Mouse (Mus musculus): ENCODE measurements around the gene Arl4d.
"Not testable (repeated sequence)": the region's sequence is repeated elsewhere in the genome, so short reads cannot be mapped to it uniquely, and the experiment has no call there.

Arl4d gene

DNA sequence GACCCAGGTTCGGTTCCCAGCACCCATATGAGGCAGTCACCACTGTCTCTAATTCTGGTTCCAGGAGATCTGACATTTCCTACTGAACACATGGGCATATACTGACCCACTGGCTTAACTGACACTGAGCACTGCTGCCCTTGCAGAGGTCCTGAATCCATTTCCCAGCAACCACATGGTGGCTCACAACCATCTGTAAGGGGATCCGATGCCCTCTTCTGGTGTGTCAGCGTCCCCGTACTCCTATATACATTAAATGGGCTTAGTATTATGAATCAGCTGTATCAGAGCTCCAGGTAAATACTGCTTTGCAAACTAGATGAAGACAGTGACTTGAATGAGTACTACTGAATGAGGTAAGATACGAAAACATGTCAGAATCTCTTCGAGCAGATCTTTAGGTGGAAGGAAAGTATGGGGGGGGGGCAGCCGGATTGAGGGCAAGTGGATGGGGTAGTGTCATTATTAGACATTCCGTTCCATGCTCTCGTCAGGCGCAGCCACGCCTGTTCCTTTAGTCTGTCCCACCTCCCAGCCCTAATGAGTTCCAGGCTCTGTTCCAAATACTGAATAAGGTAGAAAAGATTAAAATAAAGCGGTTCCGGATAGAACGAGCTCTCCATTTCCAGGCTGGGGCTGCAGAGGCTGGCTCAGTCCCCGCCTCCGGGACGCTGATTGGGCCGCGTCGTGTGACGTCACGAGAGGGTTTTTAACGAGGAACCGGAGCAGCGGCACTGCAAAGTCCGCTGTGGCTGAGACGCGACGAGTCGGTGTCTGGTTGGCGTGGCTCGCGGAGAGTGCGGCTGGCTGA is at the start of gene Arl4d:
Gene Arl4d (plus strand): TSS at position 717 of the 811 bp plus-strand sequence.
- in situ Hi-C loops (cut with MboI, MseI): loop anchor here (5.0 kb wide), 2 partner anchors 62 to 67 kb away; partner anchors contain the start of gene Dhx8 (in 1 of the 2)

DNA sequence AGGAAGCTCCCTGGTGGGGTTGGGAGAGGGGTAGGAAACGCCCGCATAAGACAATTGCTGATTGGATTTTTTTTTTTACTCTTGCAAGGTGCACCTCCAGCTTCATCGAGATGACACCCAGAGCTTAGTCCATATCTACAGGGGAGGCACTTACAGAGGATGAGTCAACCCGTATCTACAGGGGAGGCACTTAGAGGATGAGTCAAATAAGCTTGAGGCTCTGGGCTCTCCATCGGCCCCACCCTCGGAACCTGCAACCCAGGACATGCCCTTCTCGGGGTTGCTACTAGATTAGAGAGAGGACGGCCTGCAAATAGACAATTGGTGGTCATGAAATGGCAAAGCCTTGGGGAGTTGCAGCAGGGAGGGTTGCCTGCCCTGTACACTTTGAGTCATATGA is 49.2 kb upstream of the Arl4d start:
- in situ Hi-C loops (cut with MboI, MseI): no loop called here

DNA sequence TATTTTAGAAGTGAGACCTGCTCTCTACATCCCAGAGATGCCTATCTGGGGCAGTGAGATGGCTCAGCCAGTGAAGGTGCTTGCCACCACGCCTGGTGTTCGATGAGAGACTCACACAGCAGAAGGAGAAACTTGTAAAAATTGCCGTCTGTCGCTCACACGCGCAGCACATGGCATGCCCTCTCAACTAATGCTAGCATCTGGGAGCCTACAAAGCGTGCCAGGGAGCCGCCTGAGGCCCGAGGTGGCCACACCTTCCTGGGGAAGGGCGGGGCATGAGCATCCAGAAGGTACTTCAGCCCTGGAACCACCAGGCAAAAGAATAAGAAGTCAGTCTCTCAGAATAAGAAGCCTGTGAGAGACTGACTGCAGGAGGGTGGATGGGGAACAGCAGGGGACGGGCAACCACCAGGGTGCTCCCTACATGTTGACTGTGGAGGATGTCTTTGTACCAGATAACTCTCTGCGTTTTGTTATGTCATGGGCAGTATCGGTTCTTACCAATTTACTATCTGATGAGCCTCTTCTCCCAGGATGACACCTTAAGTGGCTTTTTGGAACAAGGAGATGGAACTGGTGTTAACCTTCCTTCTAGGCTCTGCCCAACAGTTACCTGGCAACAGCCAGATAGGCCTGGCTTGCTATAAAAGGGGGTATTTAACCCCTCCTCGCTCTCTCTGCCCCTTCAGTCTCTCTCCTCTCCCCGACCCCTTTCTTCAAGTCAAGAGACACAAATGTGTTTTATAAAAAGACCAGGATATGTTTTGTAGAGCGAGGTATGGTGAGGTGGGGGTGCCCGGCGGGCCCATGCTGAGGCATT is 48.2 kb upstream of the Arl4d start:
- in situ Hi-C loops (cut with MboI, MseI): no loop called here

DNA sequence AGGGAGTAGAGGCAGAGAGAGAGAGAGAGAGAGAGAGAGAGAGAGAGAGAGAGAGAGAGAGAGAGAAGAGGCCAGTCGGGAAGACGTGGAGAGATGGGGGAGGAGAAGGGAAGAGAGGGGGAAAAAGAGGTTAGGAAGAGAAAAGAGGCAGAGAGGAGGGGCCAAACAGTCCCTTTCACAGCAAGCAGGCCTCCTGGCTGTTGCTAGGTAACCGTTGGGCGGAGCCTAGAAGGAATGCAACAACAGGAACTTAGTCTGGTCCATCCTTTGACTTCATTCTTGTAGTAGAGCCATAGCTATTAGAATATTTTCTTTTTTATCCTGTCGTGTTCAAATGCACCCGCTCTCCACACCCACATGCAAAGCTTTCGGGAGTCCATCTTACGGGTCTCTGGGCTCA is 47.5 kb upstream of the Arl4d start:
- in situ Hi-C loops (cut with MboI, MseI): no loop called here

DNA sequence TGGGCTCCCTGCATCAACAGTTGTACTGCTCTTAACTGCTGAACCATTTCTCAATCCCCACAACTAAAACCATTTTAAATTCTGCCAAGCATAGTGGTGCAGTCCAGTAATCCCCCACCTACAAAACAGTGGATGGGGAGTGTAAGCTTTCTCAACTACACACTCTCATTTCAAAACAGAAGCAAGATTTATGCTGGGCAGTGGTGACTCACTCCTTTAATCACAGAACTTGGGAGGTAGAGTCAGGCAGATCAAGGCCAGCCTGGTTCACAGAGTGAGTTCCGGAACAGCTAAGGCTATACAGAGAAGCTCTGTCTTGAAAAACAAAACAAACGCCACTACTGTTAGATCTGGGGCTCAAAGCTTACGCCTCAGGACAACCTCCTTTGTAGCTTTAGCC is 46.7 kb upstream of the Arl4d start:
- in situ Hi-C loops (cut with MboI, MseI): no loop called here

DNA sequence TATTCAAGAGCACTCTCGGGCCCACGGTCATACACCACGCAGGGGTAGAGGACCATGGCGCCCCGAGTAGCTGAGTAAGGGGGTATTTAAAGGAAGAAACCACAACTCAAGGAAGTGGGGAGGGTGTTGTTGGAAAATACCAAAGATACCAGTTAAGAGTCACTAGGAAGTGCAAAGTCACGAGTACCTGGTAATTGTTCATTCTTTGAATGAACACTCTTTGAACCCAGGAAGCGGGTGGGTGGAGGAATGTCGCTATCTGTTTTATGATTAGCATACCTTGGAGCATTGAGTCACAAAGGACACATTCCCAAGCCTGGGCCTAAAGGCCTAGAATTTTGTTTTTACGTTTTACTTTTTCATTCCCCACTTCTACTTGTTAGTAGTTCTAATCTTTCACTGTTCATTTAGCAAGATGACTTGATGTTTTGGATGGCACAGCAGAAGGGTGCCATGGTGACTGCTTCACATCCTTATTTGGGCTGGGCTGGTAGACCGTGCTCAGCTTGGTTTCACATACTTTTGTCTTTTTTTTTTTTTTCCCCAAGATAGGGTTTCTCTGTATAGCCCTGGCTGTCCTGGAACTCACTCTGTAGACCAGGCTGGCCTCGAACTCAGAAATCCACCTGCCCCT is 45.2 kb upstream of the Arl4d start:
- in situ Hi-C loops (cut with MboI, MseI): loop anchor here in 1 of 2 experiments (5.0 kb wide), 1 partner anchor 68 kb away; the partner anchor contains the start of genes Brca1 and Nbr1

DNA sequence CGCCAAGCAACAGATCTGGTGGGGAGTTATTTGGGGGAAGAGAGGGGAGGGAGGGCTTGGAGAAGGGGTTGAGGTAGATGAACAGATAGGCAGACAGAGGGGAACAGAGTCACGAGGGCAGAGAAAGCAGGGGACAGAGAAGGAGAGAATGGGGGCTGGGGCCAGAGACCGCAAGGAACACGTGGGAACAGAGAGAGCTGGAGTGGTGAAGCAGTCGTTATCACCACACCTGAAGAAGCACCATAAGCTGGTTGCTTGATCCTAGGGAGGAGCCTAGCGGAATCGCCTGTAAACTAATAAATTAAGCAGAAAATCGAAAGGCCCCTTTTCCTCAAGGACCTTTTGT is 38.7 kb upstream of the Arl4d start:
- in situ Hi-C loops (cut with MboI, MseI): no loop called here

DNA sequence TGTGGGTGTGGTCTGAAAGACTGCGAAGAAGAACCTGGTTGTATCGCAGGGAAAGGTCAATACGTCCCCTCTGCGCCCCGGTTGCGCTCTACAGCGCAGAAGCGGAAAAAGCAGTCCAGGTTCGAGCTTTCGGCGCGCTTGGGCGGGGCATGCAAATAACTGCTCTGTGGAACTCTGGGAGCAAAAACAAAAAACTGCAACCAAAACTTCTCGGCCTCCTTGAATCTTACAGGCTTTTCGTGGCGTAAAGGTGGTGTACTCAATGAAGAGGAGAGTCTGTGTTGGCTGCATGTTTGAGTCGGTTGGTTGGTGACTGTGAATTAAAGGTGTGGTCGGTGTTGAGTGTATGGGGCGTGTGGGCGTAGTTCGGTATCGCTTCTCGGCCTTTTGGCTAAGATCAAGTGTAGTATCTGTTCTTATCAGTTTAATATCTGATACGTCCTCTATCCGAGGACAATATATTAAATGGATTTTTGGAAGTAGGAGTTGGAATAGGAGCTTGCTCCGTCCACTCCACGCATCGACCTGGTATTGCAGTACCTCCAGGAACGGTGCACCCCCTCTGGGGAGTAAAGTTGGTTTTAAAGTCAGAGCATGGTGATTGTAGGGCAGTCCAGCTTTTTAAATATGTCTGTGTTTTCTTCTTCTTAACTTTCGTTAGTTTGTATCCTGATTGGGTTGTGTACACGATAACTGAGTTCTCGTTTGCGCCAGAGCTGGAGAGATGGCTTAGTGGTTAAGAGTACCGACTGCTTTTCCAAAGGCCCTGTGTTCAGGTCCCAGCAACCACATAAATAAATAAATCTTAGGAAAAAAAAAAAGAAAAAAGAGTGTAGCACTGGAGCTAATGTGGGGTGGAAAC is 38.1 kb upstream of the Arl4d start, which contains the start of gene Rdm1:
Gene Rdm1 (plus strand): TSS at position 201 of the 862 bp plus-strand sequence.
- in situ Hi-C loops (cut with MboI, MseI): no loop called here

DNA sequence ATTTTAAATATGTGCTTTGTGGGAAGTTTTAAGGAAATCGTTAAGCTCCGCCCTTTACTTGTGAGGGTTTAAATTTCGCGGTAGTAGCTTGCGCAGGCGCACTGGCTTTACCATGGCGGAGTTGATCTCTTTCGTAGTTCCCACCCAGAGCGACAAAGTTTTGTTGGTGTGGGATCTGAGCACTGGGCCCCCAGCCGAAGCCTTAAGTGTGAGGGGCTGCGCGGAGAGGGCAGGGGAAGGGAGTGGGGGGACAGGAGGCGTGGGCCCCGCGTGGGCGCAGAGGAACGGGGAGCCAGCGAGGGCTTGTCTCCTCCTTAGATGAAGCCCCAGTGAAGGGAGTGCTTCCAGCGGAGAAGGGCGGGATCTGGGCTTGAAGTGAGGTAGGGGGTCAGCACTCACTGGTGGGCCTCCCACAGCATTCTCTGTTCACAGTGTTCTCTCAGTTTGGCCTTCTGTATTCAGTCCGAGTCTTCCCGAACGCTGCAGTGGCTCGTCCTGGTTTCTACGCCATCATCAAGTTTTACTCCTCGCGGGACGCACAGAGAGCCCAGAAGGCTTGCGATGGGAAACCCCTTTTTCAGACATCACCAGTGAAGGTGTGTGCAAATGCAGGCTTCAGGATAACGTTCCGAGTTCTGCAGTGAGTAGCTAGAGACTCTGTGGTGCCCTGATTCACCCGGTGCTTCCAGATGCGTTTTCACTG is 37.3 kb upstream of the Arl4d start:
- in situ Hi-C loops (cut with MboI, MseI): no loop called here

DNA sequence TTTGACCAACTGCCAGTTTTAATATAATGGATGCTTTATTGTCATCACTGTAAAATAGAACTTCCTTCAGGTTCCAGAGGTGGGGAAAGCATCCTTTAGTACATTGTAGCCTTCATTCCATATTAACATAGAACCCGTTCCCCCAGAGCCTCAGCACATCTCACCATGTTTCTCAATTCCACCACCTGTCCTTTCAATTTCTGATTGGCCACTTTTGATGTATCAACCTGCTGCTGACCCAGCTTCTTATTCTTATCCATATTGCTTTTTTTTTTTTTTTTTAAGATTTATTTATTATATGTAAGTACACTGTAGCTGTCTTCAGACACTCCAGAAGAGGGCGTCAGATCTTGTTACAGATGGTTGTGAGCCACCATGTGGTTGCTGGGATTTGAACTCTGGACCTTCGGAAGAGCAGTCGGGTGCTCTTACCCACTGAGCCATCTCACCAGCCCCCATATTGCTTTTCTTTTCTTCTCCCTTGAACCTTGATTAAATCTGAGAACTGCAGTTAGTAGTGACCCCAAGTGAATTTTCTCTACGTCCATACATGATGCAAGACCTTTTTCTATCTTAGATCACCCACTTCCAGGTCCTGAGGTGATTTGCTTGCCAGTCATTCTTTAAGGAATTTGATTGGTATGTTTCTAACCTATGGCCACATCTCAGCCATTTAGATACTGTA is 36.5 kb upstream of the Arl4d start:
- in situ Hi-C loops (cut with MboI, MseI): not testable (repeated sequence)

DNA sequence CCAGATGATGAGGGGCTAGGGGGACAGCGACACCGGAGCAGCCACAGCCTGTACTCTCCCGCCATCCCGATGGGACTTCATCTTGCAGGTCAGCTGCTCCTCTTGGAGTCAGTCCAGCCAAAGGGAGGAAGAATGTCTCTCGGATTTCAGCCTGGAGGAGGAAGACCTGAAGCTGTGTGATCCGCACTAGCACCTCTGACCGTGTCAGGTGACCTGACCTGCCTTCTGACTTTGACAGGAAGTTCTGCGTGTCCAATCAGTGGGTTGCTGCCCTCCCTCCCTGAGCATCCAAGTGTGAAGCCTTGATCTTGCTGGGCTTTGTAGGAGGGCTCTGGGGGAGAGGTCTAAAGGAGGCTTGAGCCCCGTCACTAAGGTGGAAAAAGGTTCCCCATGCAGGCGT is 29.7 kb upstream of the Arl4d start:
- in situ Hi-C loops (cut with MboI, MseI): no loop called here

DNA sequence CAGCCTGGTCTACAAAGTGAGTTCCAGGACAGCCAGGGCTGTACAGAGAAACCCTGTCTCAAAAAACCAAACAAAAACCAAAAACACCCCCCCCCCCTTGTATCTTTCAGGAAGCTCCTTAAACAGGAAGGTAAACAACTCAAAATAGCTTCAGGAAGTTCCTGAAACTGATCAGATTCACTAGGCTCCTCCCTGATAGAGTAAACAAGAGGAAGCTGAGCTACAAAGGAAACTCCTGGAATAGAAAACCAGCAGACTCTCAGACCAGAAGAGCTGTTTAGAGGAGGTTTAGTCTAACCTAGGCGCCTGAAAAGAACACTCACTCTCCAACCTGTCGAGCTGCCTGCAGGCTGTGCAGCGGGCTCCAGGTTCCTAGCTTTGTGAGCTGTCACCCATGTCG is 25.6 kb upstream of the Arl4d start:
- in situ Hi-C loops (cut with MboI, MseI): no loop called here

DNA sequence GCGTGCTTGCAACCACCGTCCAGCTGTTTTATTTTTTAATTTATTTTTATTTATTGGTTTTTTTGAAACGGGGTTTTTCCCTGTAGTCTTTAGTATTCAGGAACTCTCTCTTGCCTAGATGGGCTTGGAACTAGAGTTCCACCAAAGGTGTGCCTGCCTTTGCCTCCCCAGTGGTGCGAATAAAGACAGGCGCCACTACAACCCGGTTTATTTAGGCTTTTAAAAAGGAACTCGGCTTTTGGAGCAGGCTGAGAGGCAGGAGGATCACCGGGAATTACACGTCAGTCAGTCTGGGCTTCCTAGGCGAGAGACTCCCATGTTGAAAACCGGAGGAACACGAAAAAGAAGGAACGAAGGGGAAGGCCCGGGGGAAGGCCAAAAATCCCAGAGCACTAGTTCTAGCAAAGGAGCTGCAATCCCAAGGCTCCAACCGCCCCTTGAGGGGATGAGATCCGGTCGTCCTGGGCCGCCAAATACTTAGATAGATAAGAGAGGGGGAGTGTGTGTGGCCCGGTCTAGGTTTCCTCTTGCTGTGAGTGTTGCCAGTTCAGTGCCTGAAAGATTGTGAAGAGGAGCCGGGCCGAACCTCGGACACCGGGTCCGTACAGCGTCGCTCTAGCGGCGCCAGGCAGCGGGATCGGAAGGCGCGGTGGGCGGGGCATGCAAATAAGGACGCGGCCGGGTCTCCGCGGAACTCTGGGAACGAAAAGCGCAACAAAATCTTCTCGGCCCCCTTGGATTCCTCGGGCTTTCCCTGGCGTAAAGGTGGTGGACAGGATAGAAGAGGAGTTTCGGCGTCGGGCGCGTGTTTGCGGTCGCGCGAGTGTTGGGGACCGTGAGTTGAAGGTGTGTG is 24.3 kb upstream of the Arl4d start:
- in situ Hi-C loops (cut with MboI, MseI): not testable (repeated sequence)

DNA sequence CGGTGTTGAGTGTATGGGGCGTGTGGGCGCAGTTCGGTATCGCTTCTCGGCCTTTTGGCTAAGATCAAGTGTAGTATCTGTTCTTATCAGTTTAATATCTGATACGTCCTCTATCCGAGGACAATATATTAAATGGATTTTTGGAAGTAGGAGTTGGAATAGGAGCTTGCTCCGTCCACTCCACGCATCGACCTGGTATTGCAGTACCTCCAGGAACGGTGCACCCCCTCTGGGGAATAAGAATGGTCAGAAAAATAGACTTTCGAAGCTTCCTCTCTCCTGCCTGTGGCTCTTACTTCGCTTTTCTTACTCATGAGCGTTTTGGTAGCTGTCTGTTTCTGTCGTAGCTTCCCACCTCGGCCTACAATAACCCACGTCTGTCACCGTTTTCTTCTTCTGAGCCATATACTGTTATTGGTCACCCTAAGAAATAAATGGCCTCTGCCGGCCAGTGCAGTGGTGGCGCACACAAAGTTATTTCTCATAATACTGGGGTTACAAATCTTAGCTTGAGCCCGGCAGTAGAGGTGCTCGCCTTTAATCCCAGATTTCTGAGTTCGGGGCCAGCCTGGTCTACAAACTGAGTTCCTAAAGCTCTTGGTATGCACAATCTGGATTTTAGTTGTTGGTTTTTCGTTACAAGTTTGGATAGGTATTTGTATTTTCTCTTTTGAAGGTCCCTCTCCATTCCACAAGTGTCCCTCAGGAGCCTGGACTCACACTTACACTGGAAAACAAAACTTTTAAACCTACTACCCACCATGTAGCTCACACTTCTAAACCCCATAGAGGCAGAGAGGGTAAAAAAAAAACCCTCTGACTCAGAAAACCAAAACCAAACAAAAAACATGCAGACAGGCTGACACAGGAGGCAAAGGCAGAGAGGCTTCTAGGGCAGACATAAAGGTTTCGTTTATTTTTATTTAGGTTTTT is 23.4 kb upstream of the Arl4d start:
- in situ Hi-C loops (cut with MboI, MseI): not testable (repeated sequence)

DNA sequence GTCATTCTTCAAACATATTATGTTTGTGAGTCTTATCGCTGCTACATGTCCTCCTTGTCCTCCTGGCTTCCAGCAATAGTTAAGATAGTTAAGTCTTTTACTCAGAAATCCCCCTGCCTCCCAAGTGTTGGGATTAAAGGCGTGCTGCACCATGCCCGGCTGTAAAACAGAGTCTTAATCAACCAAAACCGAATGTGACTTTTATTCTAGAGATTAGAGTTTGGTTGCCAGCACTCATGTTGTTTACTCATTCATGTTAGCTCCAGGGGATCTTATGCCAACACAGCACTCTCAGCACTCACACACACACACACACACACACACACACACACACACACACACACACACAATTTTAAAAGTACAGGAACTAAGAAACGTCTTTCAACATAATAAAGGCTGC is 22.4 kb upstream of the Arl4d start:
- in situ Hi-C loops (cut with MboI, MseI): no loop called here

DNA sequence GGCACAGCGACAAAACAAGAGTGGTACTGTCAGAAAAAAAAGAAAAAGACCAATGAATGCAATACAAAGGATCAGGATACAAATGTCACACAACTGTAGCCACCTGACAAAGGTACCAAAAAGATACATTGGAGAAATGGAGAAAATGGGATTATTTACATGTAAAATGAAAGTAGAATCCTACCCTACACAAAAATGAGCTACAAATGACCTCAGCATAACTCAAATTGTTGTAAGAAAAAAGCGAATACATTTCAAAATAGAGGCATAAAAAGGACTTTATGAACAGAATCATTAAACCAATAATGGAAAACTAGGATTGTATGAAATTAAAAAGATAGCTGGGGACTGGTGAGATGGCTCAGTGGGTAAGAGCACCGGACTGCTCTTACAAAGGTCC is 20.8 kb upstream of the Arl4d start:
- in situ Hi-C loops (cut with MboI, MseI): no loop called here

DNA sequence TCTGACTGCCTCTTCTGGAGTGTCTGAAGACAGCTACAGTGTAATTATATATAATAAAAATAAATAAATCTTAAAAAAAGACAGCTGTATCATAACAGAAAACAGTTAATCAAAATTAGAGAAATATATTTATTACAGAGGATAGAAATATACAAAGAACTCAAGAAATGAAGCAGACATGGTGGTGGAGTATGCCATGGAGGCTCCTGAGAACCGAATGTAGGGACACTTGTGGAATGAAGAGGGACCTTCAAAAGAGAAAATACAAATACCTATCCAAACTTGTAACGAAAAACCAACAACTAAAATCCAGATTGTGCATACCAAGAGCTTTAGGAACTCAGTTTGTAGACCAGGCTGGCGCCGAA is 20.3 kb upstream of the Arl4d start:
- in situ Hi-C loops (cut with MboI, MseI): not testable (repeated sequence)
